Mouse (Mus musculus) thymus, postnatal 0 days (tissue): ENCODE measurements at regions not wholly inside any gene's neighbourhood (a gene's known extent, or its start where the extent isn't known, plus 50 kb on each side); places are given as distances from the start of the nearest gene placed in this dataset.
"Not testable (repeated sequence)": the region's sequence is repeated elsewhere in the genome, so short reads cannot be mapped to it uniquely, and the experiment has no call there.

Experiments used
- DNase-seq: peaks from one replicate; pipeline ENCODE4 v3.0.0-alpha.2; 2015; ENCODE audit warnings: low spot score

DNA sequence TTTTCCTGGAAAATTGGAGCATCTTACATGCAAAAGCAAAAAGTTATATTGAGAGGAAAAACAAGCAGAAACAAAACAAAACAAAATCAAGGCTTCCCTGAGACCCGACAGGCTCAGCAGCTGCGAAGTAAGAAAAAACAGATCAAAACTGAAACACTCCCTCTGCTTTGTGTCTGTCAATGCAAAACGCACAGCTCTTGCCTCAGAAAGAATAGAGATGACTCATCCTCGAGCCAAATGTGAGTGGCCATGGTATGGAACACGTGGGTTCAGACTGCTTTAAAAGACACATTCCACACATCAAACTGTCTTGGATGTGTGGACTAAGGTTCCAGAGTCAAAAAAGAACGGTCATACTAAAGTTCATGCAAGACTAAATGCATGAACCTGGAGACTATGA, 163.3 kb upstream of the Fer start:
- no peak for DNase-seq

DNA sequence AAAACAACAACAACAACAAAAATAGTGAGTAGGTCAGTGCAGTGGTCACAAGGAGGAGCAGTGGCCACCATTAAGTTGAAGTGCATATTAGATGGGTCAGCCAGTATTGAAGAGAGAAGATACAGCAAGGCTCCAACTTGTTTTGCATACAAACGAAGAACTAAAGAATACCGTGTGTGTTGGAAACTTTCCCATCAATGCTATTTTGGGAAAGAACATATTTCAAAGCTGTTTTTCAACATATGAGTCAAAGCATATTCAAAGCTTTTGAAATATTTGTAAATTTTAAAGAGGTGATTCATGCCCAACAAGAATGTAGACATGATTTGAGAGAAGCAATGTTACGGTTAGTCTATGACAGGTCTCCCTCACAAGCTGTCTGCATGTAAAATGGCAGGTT, 157.9 kb upstream of the Fer start:
- DNase-seq = no peak

DNA sequence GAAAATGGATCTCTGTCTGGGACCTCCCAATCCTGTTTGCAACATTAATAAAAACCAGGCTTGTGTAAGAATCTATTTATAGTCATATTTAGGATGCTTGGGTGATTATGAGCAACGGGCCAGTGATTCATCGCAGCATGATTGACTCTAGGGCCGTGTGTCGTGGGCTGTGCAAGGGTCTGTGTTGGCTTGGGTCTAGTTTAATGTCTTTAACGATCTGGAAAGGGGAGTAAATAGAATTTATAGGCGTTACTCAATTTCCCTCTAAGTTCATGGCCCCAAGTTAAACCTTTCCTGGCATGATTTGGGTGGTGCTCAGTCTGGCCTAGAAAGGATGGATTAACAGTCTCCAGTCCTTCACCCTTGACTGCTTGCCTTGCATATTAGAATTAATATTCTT, 149.9 kb upstream of the Fer start:
- DNase-seq = no peak

DNA sequence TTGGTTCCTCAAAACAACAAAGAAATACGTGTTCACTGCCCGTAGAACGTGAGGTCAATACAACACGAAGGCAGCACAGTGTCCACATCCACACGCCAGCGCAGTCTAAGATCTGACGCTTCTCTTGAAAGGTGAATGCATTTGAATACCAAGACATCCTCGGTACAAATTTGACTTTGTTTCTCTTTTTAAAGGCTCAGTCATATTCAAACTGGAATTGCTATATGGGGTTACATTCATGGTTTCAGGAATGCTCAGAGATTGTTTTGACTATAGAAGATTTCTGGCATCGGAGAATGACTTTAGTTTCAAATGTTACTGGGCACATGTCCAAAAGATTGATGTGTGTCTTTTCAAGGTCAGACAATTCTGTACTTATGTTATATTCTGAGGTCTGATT, 147.2 kb upstream of the Fer start:
- DNase-seq = no peak

DNA sequence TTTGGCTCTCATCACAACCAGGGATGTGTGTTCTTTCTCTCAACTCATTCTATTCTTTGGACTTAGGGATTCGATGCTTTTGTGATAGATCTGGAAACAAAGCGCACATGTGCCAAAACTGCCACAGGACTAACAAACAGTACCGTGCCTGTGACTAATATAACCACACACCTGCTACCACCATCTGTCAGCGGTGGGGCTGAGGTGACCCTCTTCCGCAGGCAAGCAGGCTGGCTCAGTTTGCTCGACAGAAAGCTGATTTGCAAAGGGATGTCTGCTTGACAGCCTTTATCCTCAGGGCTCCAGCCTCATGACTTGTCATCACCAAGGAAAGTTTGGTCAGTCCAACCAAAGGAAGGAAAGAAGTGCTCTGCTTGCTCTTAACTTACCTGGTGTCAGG, 146.7 kb upstream of the Fer start:
- DNase-seq = no peak

DNA sequence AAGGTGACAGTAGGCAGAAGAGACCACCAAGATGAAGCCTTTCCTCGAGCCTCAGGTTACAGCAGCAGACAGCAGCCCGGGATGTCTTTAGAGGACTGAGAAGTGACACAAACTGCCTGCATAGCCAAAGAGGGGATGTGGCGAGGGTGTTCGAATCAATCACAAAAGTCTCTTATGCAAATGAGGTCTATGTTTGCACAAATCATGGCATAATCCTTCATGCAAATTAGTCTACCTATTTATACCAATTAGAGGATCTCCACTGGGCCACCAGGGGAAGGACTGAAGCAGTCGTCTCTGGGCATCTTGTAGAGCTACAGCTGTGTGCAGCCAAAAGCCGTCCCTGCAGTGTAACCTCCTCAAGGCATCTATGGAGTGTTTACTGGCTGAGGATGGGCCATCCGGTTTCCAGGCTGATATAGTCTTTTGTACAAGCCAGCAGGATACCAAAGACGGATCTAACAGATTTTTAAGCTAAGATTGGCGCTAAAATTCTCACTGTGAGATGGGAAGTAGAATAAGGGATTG, 145.7 kb upstream of the Fer start:
- DNase-seq = no peak

DNA sequence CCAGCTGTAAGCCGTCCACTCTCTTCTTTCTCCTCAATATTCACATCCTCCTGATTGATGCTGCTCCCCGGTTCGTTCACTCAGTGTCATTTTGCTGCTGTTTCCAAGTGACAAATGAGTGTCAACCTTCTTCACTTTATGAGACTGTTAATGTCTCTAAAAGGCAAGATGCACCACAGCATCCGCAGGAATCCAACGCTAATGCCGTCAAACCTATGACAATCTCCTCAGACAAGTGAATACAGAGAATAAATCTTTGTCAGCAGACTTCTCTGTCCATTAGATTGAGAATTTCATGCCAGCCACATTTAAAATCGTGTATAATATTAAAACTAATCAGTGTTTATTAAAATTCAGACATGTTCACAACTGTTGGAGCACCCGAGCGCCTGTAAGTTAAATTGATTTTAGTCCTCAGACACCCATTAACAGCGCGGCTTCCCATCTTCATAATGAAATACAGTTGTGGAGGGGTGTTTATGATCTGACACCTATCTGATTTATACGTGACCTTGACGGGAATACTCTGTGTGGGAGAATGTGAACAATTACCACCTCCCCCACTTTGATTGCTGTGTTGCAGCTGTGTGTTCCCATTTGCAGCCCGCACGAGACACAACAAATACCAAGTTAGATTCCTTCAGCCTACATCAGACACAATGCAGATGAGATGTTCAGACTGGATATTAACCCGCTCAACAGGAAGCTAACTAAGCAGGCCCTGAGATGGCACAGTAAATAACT, 143.7 kb upstream of the Fer start:
- DNase-seq = no peak

DNA sequence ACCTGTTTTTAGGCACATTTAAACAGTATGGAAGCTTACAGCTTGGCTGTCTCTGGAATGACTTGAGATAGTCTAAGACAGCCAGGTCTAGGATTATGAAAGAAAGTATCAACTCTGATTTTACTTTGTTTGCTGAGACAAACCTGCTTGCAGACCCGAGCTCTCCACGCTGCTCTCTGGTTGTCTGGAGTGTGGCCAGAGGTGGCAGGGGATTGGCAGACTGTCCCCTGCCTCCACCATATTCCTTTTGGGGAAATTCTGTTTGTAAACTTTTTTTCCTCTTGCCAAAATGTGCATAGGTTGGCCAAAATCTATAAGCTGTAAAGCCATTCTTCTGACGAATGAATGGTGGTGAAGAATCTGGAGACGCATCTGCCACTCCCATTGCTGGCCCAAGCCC, 143.1 kb upstream of the Fer start:
- DNase-seq = no peak

DNA sequence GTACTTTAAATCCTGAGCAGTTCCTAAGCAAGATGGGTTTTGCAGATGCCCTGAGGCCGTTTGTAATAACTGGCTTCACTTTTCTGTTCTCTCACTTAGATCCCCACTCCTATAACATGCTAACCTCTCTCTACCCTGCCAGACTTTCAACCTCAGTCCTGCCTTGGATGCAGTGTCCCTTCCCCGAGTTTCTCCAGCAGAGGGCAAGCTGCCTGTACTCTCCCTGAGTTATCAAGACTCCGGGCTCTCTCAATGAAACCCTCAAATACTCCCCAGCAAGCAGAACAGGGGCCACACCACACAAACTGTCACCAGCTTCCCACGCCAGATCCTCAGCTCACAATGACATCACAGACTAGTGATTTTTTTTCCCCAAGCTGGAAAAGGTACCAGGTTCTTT, 142.0 kb upstream of the Fer start:
- DNase-seq = no peak

DNA sequence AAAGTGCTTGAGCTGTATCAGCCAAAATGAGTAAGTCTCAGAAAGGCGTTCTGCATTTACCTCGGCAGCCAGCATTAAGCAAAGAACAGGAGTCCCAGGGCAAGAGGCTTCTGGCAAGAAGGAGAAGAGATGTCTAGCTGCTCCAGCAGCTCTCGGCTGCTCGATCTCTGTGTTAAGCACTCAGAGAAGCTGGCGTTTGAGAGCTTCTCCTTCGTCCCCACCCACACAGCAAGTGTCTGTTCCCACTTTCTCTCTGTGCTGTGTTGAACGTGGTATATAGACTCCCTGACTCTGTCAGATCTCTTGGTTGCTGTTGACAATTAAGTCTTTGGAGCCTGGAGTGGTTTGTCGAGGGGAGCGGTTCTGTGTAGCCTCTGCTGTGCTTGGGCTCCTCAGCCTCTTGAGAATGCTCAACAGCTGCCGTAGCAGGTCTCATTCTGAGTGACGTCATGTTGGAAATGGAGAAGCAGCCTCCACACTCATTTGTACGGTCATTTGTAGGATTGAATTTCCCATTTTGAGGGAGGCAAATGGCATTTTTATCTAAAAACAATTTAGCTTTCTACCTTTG, 140.3 kb upstream of the Fer start:
- DNase-seq = no peak

DNA sequence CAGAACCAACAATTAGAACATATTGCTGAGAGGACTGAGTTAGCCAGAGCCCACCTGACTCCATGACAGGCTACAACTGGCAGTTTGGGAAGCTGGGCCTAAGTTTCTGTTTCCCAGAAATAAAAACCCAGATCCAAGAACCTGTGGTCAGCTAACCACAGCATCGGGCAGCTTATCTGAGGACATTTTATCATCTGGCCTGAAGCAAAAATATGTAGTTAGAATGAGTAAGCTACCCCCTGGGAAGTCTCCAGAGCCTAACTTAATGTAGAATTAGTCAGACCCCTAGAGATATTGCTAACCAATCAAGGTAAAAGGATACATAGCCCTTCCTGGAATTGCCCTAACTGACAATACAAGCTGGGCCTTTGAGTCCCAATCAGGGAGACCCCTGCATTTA, 124.7 kb upstream of the Fer start:
- DNase-seq = no peak

DNA sequence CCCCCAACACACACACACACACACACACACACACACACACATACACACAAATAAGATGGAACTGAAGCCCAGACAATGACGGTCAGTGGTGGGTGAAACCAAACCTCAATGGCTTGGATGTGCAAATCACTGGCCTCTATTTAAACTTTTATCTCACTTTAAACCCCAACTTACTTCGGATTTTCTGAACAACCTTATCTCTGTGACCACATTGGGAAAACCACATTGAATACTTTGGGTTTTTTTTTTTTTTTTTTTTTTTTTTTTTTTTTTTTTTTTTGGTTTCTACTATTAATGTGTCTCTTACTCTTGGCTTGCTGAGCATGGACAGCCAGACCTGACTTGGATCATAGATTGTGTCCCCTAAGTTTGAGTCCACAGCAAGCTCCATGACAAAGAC, 123.2 kb upstream of the Fer start:
- DNase-seq = no peak

DNA sequence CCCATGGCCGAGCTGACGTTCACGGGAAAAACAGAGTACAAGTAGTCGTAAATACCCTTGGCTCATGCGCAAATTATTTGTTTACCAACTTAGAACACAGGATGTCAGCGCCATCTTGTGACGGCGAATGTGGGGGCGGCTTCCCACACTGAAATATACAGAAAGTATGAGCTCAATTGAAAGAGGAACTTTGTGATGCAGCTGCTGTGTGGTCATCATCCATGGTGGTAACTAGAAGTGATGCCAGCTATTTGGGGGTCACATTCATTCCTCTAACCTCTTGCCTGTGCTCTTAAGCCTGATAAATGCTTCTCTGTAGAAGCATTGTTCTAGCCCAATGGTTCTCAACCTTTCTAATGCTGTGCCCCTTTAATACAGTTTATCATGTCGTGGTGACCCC, 113.6 kb upstream of the Fer start:
- not testable (repeated sequence) for DNase-seq

DNA sequence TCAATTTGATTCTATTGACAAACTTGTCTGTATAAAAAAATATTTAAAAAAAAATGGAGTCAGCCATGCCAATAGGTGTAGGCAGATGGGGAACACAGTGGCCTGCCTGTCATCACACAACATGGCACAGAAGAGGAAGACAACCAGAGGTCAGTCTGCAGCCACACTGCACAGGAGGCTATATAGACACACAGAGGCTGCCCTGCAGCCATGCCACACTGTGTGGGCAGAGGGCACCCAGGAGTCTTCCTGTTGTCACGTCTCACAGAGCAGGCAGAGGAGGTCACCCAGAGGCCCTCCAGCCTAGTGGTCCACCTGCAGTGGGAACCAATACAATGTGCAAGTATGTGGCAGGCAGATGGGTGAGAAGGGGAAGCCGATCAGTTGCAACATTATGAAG, 108.5 kb upstream of the Fer start:
- no peak for DNase-seq

DNA sequence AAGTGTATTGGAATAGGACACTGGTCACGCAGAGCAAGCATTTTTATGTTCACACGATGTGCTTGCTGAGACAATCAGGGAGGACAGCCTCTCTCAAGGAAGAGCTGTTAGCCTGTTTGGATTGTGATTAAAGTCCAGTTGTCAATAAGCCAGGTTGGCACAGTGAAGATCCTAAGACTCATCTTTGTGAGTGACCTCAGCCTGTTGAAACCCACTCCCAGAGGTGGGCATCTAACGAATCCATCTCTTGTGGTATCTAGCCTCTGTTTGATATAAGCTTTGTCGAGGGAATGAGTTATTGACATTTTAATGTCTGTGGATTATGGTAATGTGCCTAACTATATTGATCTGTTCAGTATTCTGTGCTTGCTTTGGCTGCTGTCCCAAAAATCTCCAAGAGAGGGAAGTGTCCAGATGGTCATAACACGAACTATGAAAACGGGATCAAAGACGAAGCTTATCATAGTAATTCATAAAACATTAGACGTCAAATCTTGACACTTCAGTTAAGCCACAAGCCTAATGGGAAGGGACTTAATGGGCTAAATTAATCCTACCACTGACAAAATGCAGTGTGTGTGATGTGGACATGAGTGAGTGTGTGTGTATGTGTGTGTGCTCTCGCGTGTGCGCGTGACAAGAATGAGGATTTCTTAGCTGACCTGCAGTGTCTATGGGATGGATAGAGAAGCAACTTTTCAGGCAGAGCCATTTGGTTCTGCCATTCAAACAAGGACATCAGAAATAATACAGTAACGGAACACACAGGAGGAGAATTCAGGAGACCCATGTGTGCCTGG, 104.8 kb upstream of the Fer start:
- DNase-seq = no peak

DNA sequence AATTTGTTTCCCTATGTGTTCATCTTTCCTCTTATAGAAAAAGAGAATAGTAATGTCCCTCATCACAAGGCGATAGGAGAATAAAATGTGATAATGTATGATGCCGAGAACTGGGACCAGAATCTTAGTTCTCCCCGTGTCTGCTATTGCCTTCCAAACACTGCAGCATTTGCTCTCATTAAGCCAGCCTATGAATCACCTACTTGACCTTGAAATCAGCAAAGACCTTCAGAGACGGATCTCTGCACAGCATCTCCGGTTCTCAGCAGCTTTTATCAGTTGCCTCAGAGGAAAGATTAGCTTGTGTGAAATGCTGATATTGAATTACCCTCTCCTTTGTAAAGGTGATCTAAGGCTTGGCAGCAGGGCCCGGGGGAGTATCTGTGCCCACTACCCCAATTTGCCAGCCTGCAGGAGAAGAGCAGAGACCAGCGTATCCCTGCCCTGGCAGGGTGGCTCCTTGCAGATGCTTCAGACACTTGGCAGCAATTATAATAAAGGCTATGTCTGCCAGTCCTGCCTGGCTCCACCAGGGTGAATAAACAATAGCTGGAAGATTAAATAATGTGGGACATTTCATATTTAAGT, 104.0 kb upstream of the Fer start:
- DNase-seq = no peak

DNA sequence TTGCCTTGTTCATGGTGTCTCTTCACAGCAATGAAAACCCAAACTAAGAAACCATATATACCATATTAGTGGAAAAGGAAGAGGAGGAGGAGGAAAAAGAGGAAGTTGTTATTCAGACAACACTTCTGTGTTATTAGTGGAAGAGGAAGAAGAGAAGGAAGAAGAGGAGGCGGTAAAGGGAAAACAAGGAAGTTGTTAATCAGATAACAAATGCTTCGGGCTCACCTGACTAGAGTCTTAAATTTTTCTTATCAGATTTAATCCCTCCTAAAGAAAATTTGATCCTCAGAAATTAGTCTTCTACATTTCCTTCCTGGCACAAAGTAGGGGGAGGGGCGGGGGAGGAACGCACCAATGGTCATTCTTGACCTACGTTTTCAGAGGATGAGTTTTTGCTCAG, 101.8 kb upstream of the Fer start:
- DNase-seq = no peak

DNA sequence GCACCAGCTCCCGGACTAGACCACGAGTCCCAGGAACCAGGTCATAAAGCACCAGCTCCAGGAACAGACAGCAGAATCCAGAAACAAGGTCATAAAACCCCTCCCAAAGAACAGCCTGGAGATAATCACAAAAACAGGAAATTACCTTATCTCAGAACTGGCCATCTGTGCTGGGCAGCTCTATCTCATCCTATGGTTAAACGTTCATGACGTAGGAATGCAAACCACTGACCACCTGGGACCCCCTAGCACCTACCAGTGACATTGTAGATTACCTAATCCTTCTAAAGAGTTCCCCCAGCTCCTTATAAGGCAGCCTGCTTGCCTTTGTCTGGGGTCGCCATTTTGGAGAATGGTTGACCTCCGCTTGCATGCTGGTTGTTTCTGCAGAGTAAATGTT, 91.8 kb upstream of the Fer start:
- DNase-seq = no peak

DNA sequence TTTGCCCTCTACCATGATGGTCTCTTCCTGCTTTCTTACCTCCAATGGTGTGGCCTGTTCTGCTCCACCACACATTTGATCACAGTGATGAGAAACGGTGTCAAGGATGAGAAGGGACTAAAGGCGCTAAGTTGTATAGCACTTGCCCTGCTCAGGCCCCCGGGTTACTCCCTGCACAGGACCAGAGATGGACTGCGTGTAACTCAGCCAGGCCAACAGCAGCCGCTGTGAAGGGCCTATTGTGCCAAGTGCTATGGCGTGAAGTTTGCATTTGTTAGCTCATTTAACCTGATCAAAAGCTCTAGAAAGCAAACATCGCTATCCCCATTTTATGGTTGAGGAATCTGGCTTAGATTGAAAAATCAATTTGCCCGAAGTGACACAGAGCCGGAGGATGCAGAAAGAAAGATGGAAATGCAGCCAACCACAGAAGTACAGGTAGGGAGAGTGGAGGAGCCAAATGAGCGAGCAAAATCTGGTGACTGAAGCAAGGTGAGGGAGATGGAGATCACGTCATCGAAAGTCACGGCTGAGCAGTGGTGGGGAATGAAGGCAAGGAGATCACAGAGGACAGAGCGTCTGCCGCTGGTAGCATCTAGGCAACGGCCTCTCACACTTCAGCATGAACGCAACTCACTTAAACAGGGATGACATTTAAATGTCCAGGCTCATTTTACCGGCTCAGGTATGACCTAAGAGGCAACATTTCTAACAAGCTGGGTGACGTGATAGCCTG, 78.3 kb upstream of the Fer start:
- DNase-seq = no peak

DNA sequence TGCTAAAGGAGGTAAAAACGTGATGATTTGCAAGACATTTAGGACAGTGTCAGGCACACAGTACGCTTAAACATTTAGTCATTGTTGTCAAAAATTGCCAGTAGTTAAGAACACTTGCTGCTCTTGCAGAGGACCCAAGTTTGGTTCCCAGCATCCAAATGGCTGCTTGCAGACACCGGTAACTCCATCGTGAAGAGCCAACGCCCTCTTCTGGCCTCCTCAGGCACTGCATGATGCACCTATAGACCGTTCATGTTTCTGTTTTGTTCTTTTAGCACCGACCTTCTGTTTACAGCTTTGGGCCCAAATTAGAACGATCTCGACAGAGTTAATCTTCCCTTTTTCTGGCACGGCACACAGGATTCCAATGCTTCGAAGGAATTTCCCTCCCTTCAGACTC, 76.4 kb upstream of the Fer start:
- no peak for DNase-seq

DNA sequence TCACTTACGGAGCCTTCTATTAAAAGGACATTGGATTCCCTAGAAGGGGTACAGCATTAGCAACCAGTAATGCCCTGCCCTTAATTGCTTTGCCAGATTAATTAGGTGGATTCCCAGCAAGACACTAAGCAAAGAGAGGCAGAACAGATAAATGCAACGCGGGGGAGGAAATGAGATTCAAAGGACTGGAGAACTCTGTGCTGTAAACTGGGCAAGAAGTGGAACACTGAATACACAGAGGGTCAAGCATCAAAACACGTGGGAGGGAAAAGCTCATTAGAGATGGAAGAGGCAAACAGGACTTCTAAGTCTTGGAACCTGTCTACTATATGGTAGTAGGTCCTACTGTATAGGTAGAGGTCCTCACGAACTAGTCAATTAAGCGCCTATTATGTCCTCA, 68.5 kb upstream of the Fer start:
- no peak for DNase-seq

DNA sequence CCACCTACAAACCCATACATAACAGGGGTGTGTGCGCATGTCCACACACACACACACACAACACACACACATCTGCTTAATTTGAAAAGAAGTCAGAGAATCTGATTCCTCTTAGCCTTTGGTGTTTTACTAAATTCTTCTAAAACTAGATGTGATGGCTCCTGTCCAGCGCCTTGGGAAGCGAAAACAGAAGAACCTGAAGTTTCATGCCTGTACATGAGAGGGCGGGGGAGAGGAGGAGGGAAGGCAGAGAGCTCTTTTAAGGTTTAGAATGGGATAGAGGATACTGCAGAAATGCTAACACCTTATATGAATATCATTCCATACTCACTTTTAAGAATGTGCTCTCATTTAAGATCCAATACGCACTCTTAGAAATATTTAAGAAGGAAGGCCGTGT, 64.5 kb upstream of the Fer start:
- DNase-seq = no peak
